Mouse (Mus musculus) heart, embryonic 10.5 days (tissue): Measurements from ENCODE around the gene Foxa1. TPM values are rescaled to one million over a fixed set of nuclear protein-coding genes. Genes with fewer than 3 reads are reported as not detected.

Experiments used
- DNase-seq: peaks from one replicate; pipeline ENCODE4 v3.0.0-alpha.2; 2017; ENCODE audit warnings: low spot score
- H3K27ac ChIP-seq: fragments of 300-500 bp; sonication (generic); 2 replicates; pipeline ENCODE4 v1.5.1; 2016; ENCODE audit warnings: mild to moderate bottlenecking
- H3K27me3 ChIP-seq: fragments of 300-500 bp; sonication (generic); 2 replicates; pipeline ENCODE4 v1.6.1; 2016; ENCODE audit warnings: mild to moderate bottlenecking; ENCODE audit not compliant: poor library complexity, insufficient read depth, severe bottlenecking
- H3K36me3 ChIP-seq: fragments of 300-500 bp; sonication (generic); 2 replicates; pipeline ENCODE4 v1.6.1; 2016; ENCODE audit warnings: mild to moderate bottlenecking, moderate library complexity
- H3K4me1 ChIP-seq: fragments of 300-500 bp; sonication (generic); 2 replicates; pipeline ENCODE4 v1.6.1; 2016; ENCODE audit warnings: mild to moderate bottlenecking
- H3K4me3 ChIP-seq: fragments of 300-500 bp; sonication (generic); 2 replicates; pipeline ENCODE4 v1.5.1; 2016; ENCODE audit warnings: mild to moderate bottlenecking, moderate library complexity
- H3K9me3 ChIP-seq: fragments of 300-500 bp; sonication (generic); 2 replicates; pipeline ENCODE4 v1.6.1; 2016; ENCODE audit warnings: mild to moderate bottlenecking, moderate library complexity
- WGBS: fragments of 180-500 bp; shearing (Covaris S2); methylation state at CpG from one replicate; pipeline ENCODE4 v1.1.7; 2016; 5-methylcytosine and 5-hydroxymethylcytosine counted together
- polyA plus RNA-seq: library from polyadenylated mRNA; unstranded; fragments of >200 nt; fragmentation: Nextera tagmentation; extraction: Ambion mirVana; gene quantifications from 2 replicates; pipeline ENCODE4 v1.2.1, GENCODE M21; 2016

Gene Foxa1
- polyA plus RNA-seq, 1 experiment from 2014 or later = 0.77 TPM

GRCm38 (mm10) chr12:57536909-57537670 is 9.6 kb downstream of the Foxa1 start:
- 4% methylated on average over 11 of the region's 11 CpGs for WGBS
- H3K9me3 ChIP-seq = no peaks in the 10 kb centered on the region
- DNase-seq = peak; percentile 72

GRCm38 (mm10) chr12:57536056-57536908 is 10.4 kb downstream of the Foxa1 start:
- Histone ChIP-seq H3K9me3 (no peaks in the 10 kb centered on the region), H3K27ac (no peak overlapping the region), H3K4me3 (no peak overlapping the region), H3K4me1 (peaks cover 9% of the 10 kb centered on the region; the same call in 1 of the 2 replicates), H3K27me3 (peaks cover 82% of the 10 kb centered on the region), H3K36me3 (no peaks in the 10 kb centered on the region)
- peak; percentile 74 for DNase-seq
- WGBS = 1% methylated on average over 25 of the region's 25 CpGs

More at GRCm38 (mm10) chr12:57536909-57537670, 9.6 kb downstream of the Foxa1 start:
- Histone ChIP-seq H3K27me3 (peaks cover 82% of the 10 kb centered on the region), H3K4me3 (no peak overlapping the region), H3K4me1 (peaks cover 11% of the 10 kb centered on the region), H3K36me3 (no peaks in the 10 kb centered on the region), H3K27ac (no peak overlapping the region)

GRCm38 (mm10) chr12:57534879-57535611 is 11.7 kb downstream of the Foxa1 start:
- 1% methylated on average over 32 of the region's 39 CpGs for WGBS
- Histone ChIP-seq H3K4me3 (peak overlapping the region; percentile 30), H3K36me3 (no peaks in the 10 kb centered on the region), H3K27ac (no peak overlapping the region), H3K27me3 (peaks cover 85% of the 10 kb centered on the region), H3K4me1 (peaks cover 9% of the 10 kb centered on the region; the same call in 1 of the 2 replicates), H3K9me3 (no peaks in the 10 kb centered on the region)
- peak; percentile 71 for DNase-seq

- Histone ChIP-seq H3K36me3 (no peaks in the 10 kb centered on the region), H3K27ac (no peak overlapping the region), H3K27me3 (peaks cover 85% of the 10 kb centered on the region), H3K4me3 (peak overlapping the region; percentile 30; the same call in 1 of the 2 replicates), H3K4me1 (peaks cover 9% of the 10 kb centered on the region; the same call in 1 of the 2 replicates), H3K9me3 (no peaks in the 10 kb centered on the region)
- WGBS = 0% methylated on average over 5 of the region's 6 CpGs
- DNase-seq = no peak
Measured at GRCm38 (mm10) chr12:57534517-57534878, 12.2 kb downstream of the Foxa1 start.

GRCm38 (mm10) chr12:57530474-57530873 is 16.2 kb downstream of the Foxa1 start:
- H3K4me1 ChIP-seq = peaks cover 6% of the 10 kb centered on the region; the same call in 1 of the 2 replicates
- DNase-seq = no peak
- no peak overlapping the region for H3K27ac ChIP-seq
- WGBS = 27% methylated on average over 9 of the region's 9 CpGs
- no peak overlapping the region for H3K4me3 ChIP-seq
- peaks cover 53% of the 10 kb centered on the region for H3K27me3 ChIP-seq
- no peaks in the 10 kb centered on the region for H3K36me3 ChIP-seq
- no peaks in the 10 kb centered on the region for H3K9me3 ChIP-seq

- no peaks in the 10 kb centered on the region for H3K9me3 ChIP-seq
- no peaks in the 10 kb centered on the region for H3K4me1 ChIP-seq
- peaks cover 31% of the 10 kb centered on the region for H3K27me3 ChIP-seq
- WGBS = 75% methylated on average over 4 of the region's 4 CpGs
- no peak overlapping the region for H3K4me3 ChIP-seq
- H3K27ac ChIP-seq = no peak overlapping the region
- no peak for DNase-seq
- no peaks in the 10 kb centered on the region for H3K36me3 ChIP-seq
Measured at GRCm38 (mm10) chr12:57528335-57528734, 18.4 kb downstream of the Foxa1 start.

- H3K27ac ChIP-seq = no peak overlapping the region
- H3K36me3 ChIP-seq = no peaks in the 10 kb centered on the region
- H3K4me1 ChIP-seq = no peaks in the 10 kb centered on the region
- no peaks in the 10 kb centered on the region for H3K9me3 ChIP-seq
- H3K4me3 ChIP-seq = no peak overlapping the region
- DNase-seq = no peak
- 50% methylated on average over 12 of the region's 12 CpGs for WGBS
- H3K27me3 ChIP-seq = no peaks in the 10 kb centered on the region
Measured at GRCm38 (mm10) chr12:57515702-57516377, 30.9 kb downstream of the Foxa1 start.

GRCm38 (mm10) chr12:57514552-57514951 is 32.2 kb downstream of the Foxa1 start:
- no peaks in the 10 kb centered on the region for H3K9me3 ChIP-seq
- no peaks in the 10 kb centered on the region for H3K36me3 ChIP-seq
- H3K4me1 ChIP-seq = no peaks in the 10 kb centered on the region
- H3K4me3 ChIP-seq = no peak overlapping the region
- no peak overlapping the region for H3K27ac ChIP-seq
- no peak for DNase-seq
- 57% methylated on average over 1 of the region's 1 CpGs for WGBS
- no peaks in the 10 kb centered on the region for H3K27me3 ChIP-seq

GRCm38 (mm10) chr12:57511560-57511959 is 35.2 kb downstream of the Foxa1 start:
- no peak overlapping the region for H3K27ac ChIP-seq
- no peaks in the 10 kb centered on the region for H3K36me3 ChIP-seq
- H3K4me3 ChIP-seq = no peak overlapping the region
- WGBS = 87% methylated on average over 5 of the region's 5 CpGs
- H3K9me3 ChIP-seq = no peaks in the 10 kb centered on the region
- no peaks in the 10 kb centered on the region for H3K27me3 ChIP-seq
- no peaks in the 10 kb centered on the region for H3K4me1 ChIP-seq
- no peak for DNase-seq

- Histone ChIP-seq H3K4me1 (no peaks in the 10 kb centered on the region), H3K27ac (no peak overlapping the region), H3K27me3 (no peaks in the 10 kb centered on the region), H3K36me3 (no peaks in the 10 kb centered on the region), H3K9me3 (no peaks in the 10 kb centered on the region), H3K4me3 (no peak overlapping the region)
- no peak for DNase-seq
- 84% methylated on average over 4 of the region's 4 CpGs for WGBS
Measured at GRCm38 (mm10) chr12:57511127-57511526, 35.6 kb downstream of the Foxa1 start.

GRCm38 (mm10) chr12:57509726-57510125 is 37.0 kb downstream of the Foxa1 start:
- H3K4me3 ChIP-seq = no peak overlapping the region
- H3K27me3 ChIP-seq = no peaks in the 10 kb centered on the region
- H3K4me1 ChIP-seq = no peaks in the 10 kb centered on the region
- H3K27ac ChIP-seq = no peak overlapping the region
- WGBS = 76% methylated on average over 4 of the region's 4 CpGs
- H3K36me3 ChIP-seq = no peaks in the 10 kb centered on the region
- no peaks in the 10 kb centered on the region for H3K9me3 ChIP-seq
- no peak for DNase-seq

- no peaks in the 10 kb centered on the region for H3K4me1 ChIP-seq
- WGBS = 58% methylated on average over 11 of the region's 11 CpGs
- H3K36me3 ChIP-seq = no peaks in the 10 kb centered on the region
- no peak overlapping the region for H3K4me3 ChIP-seq
- H3K9me3 ChIP-seq = no peaks in the 10 kb centered on the region
- no peaks in the 10 kb centered on the region for H3K27me3 ChIP-seq
- H3K27ac ChIP-seq = no peak overlapping the region
- DNase-seq = no peak
Measured at GRCm38 (mm10) chr12:57508938-57509337, 37.8 kb downstream of the Foxa1 start.
